Mouse (Mus musculus) T-cell, adult 2 months (primary cell): ENCODE results near the gene Zdbf2.

Experiments
- DNase-seq: peaks from one replicate; pipeline ENCODE4 v3.0.0; 2022; ENCODE audit warnings: low spot score

The Zdbf2 gene

GRCm38 (mm10) chr1:63272741-63273338 is at the start of gene Zdbf2:
Gene Zdbf2, plus strand, starts transcription at chr1:63273265.
- DNase-seq = no peak

- DNase-seq = no peak
Measured at GRCm38 (mm10) chr1:63225009-63225408, 48.1 kb upstream of the Zdbf2 start.

DNA sequence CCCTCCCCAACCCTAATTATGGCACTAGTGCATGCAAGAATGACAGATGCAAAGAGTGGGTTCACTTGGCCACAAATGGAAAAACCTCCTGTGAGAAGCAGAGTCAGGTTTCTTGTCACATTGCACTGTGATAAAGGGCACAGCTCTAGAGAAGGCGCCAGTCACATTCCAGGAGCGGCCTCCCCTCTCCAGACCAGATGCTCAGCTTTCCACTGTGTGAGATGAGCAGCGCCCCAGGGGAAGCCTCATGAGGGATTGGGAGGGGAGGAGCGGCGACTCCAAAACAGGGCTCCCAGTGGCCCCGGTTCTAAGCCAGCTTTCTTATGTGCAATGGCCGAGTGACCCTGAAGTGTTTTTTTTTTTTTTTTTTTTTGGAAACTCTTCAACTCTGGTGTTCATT is 47.2 kb upstream of the Zdbf2 start:
- no peak for DNase-seq

DNA sequence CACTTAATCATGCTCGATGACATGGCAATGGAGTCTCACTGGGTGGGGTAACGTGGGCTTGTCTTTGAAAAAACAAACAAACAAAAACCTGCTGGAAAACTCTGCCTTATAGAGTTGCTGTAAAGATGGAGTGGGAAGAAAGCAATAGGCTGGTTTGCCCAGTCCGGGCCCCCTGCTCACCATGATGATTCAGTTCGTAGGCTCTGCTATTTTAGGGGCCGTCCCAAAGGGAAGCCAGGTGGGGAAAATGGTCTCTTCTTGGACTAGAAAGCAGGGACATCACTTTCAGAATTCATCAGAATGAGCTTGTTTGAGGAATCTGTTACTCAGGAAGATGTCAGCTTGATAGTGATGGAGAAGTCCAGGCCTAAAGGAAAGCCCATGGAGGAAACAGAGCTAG is 45.8 kb upstream of the Zdbf2 start:
- no peak for DNase-seq

DNA sequence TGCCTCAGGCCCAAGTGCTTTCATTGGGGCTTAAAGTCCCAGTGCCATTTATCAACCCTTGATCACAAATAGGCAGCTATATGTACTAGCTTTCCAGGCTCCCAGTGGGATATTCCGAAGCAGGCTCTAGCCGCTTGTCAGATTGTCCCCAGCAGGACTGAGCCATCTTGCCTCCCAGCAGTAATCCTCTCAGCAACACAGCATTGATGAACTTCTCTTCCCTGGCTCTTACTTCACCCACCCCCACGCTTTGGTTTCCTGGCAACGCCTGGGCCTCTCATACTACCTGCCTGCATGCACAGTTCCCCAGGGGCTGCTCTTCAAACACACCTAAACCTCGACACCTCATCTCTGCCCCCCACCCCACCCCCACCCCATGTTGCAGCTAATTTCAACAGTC is 35.7 kb upstream of the Zdbf2 start:
- no peak for DNase-seq

- no peak for DNase-seq
Measured at GRCm38 (mm10) chr1:63239305-63239704, 33.8 kb upstream of the Zdbf2 start.

GRCm38 (mm10) chr1:63239751-63240150 is 33.3 kb upstream of the Zdbf2 start:
- DNase-seq = no peak

GRCm38 (mm10) chr1:63243854-63244253 is 29.2 kb upstream of the Zdbf2 start:
- DNase-seq = no peak

DNA sequence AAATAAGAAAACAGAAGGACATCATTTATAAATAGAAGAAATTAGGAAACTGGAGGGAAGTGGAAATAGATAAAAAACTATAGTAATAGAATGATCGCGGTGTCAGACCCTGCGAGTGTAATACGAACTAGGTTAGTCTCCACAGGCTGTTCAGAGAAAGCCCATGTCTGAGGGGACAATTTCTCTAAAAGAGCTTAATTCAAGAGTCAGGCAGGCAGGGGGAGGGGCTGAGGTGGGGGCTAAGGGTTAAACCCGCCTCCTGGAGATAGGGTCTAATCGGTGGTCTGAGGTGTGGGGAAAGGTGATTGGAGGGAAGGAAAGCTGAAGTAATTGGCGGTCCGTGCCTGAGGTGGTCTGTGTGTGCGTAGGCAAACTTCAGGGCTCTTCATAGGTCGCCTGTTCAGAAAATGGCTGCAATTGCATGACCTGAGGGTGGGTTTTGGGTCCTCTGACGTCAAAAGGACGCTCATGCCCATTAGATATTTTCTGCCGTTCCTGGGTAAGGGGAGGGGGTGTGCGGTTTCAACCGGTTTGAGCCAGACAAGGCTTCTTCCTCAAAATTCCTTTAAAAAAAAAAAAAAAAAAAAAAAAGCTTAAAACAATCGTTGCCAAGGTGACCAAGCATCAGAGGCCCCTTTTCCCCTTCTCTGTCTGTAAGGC is 26.1 kb upstream of the Zdbf2 start:
- no peak for DNase-seq

- no peak for DNase-seq
Measured at GRCm38 (mm10) chr1:63247831-63248359, 25.2 kb upstream of the Zdbf2 start.

DNA sequence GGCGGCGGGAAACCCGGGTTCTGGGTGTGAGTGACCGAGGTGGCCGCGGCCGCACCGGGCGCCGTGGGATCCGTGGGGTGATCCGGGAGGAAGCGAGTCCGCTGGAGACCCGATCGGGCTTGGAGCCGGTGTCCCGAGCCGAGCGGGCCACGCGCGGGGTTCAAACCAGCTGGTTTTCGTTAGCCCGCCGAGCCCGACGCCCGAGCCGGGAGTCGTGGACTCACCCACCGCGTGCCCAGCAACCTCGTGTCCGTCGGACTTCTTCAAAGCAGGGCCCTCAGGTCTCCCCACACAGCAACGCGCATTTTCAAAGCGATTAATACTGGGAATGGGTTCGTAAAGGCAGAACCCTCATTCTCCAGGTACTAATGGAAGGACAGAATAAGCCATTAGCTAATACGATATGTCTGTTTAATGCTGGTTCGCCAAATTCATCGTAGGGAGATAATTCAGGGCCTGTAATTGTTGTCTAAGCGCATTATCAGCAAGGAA is 24.7 kb upstream of the Zdbf2 start:
- no peak for DNase-seq

DNA sequence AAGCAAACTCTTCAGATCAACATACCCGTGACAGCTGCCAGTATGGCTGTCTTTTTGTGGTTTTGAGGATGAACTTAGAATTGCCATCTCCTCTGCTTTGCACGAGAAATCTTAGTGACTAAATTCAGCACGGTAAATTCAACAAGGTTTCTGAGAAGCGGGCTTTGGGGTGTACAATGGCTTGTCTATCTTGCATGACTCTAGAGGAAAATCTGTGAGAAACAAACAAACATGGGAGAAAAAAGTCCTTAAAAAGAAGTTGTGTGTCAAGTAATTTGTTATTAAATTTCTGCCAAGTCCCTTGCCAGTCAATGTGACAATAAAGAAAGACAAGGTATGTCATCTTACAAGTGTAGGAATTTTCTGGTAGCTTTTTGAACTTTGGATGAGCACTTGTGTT is 23.8 kb upstream of the Zdbf2 start:
- DNase-seq = no peak

- no peak for DNase-seq
Measured at GRCm38 (mm10) chr1:63252351-63253209, 20.5 kb upstream of the Zdbf2 start.

DNA sequence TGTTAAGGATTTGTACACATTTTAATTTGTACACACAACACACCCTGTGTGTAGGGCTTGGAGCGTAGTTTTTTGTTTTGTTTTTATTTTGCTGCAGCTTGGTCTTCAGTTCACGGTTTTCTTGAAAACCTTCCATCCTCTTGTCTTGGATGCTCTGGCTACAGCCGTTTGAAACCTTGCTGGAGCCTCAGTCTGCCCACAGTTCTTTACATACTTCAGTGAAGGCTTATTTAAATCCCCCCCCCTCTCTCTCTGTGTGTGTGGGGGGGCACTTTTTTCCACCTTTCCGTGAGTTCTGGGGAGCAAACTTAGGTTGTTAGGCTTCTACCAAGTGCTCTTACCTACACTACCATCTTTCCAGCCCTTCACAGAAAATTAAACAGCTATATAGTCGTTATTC is 19.8 kb upstream of the Zdbf2 start:
- no peak for DNase-seq

GRCm38 (mm10) chr1:63255101-63255500 is 18.0 kb upstream of the Zdbf2 start:
- no peak for DNase-seq

GRCm38 (mm10) chr1:63256083-63256482 is 17.0 kb upstream of the Zdbf2 start:
- DNase-seq = no peak

DNA sequence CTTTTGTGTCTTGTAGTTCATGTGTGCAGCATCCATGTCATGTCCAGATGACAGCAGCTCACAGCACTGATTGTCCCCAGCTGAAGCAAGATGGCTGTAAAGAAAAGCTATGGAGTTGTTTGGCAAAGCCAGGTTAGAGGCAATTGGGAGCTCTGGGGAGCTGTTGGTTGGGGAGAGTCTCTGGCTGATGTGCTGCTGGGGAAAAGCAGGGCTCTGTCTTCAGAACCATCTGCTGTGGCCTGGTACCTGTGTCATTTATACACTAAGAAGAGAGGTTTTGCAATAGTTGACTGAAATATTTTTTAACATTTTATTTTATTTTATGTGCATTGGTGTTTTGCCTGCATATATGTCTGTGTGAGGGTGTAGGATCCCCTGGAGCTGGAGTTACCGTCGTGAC is 14.6 kb upstream of the Zdbf2 start:
- DNase-seq = no peak

- no peak for DNase-seq
Measured at GRCm38 (mm10) chr1:63259271-63259830, 13.7 kb upstream of the Zdbf2 start.

DNA sequence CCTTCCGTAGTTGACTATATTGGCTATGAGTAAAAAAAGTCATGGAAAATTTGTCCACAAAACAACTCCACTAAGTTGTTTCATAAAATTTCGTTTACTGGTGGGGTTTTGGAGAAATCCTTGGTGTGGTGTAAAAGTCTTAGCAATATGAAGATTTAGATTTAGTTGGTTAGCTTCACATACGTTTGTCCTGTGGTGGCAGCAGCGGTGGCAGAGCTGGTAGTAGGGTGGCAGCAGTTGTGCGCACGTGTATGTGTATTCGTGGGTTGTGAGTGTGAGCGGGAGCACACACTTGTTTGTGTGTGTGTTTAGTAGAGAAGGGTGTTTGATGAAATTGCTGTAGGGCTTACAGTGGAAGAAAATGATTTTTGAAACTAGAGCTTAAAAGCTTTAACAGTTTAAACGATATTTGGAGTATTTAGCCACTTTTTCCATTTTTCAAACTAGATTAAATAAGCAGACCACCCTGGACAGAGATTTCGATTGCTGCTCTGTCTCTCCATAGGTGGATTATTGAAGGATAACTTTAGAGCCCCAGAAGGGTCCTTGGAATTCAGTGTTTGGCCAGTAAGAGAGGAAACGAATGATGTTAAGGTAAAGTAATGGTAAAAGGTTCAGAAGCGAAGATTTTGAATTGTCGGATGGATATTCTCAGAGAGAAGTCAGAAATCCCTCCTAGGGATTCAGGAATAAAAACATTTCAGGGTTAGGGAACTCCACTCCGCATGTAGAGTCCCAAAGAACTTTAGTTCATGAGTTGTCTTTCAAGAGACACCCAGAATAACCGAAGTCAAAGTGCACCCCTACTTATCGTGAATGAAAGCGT is 12.9 kb upstream of the Zdbf2 start:
- DNase-seq = no peak

DNA sequence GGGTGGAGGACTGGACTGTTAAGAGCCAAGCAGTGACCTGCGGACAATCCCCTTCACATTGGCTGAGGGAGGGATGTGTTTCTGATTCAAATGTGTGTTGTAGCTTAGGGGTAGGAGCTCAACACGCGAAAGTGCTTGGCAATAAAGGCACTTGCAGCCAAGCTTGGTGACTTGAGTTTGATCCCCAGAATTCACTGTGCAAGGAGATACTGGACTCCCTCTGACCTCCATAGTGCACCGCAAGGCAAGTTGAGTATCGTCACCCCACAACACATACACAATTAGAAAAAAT is 12.4 kb upstream of the Zdbf2 start:
- no peak for DNase-seq

- DNase-seq = no peak
Measured at GRCm38 (mm10) chr1:63261041-63261590, 11.9 kb upstream of the Zdbf2 start.
